In genomic region chr7:83723221-83723620, GRCm38 (mm10) we compare ENCODE assay signal across 18 mouse cellular contexts. TPM values are rescaled to one million over a fixed set of nuclear protein-coding genes. Genes with fewer than 3 reads are reported as not detected.
DNase-seq lines count a peak whose midpoint lies in the region; ATAC-seq lines count a peak whose summit lies in the region.
"Had no signal": no experiment of that assay in that cellular context is flagged by ENCODE, and none has a peak within 500 bp of the region (broad histone marks: within the 10 kb centered on the region; RNA-seq: fewer than 3 reads in every experiment).

No protein-coding gene starts in this region.

- H3K4me2 ChIP-seq in neural tube, embryonic 15.5 days, result no peak overlapping the region
- H3K4me2 ChIP-seq: forebrain, embryonic 15.5 days; heart, embryonic 15.5 days; hindbrain, embryonic 13.5 days; intestine, embryonic 15.5 days; kidney, embryonic 15.5 days had no signal

- DNase-seq in cerebellum, adult 11-12 months, result peak; percentile 39
- DNase-seq in cerebellum, adult 9-10 months, result no peak
- peak; percentile 41 to 45 for DNase-seq in cerebellum, postnatal 25 days
- DNase-seq in cerebellum, adult 18-20 months, result no peak
- peak; percentile 27 to 35 for DNase-seq in heart, adult 18-20 months
- DNase-seq in heart, postnatal 4 days, result no peak
- DNase-seq in neural tube, embryonic 10.5 days (ENCODE audit: extremely low spot score, low spot score), result peak; percentile 6
- DNase-seq: adrenal gland, postnatal 10 days; B cell, adult 2 months; gastrocnemius, postnatal 14 days had no signal

- no peaks in the 10 kb centered on the region for H3K27me3 ChIP-seq in neural tube, embryonic 15.5 days (replicated peaks)
- H3K27me3 ChIP-seq: forebrain, embryonic 15.5 days; heart, embryonic 15.5 days; hindbrain, embryonic 13.5 days; intestine, embryonic 15.5 days; kidney, embryonic 15.5 days had no signal

- H3K4me1 ChIP-seq in neural tube, embryonic 15.5 days, result no peaks in the 10 kb centered on the region
- H3K4me1 ChIP-seq: forebrain, embryonic 15.5 days; hindbrain, embryonic 13.5 days; intestine, embryonic 15.5 days had no signal

- H3K4me3 ChIP-seq in neural tube, embryonic 15.5 days (replicated peaks), result no peak overlapping the region
- H3K4me3 ChIP-seq: embryonic facial prominence, embryonic 10.5 days; forebrain, embryonic 15.5 days; heart, embryonic 15.5 days; hindbrain, embryonic 13.5 days; intestine, embryonic 15.5 days; kidney, embryonic 15.5 days had no signal

- H3K27ac ChIP-seq in neural tube, embryonic 15.5 days (replicated peaks), result no peak overlapping the region
- H3K27ac ChIP-seq: embryonic facial prominence, embryonic 10.5 days; forebrain, embryonic 15.5 days; heart, embryonic 15.5 days; hindbrain, embryonic 13.5 days; hindbrain, postnatal 0 days; intestine, embryonic 15.5 days; kidney, embryonic 15.5 days had no signal

- H3K9ac ChIP-seq in neural tube, embryonic 15.5 days (replicated peaks), result no peak overlapping the region
- H3K9ac ChIP-seq: forebrain, embryonic 15.5 days; heart, embryonic 15.5 days; hindbrain, embryonic 13.5 days; intestine, embryonic 15.5 days; kidney, embryonic 15.5 days had no signal

- 90% methylated on average over 8 of the region's 8 CpGs for WGBS in neural tube, embryonic 15.5 days

- H3K9me3 ChIP-seq in neural tube, embryonic 15.5 days (replicated peaks), result no peaks in the 10 kb centered on the region
- H3K9me3 ChIP-seq: embryonic facial prominence, embryonic 10.5 days; forebrain, embryonic 15.5 days; heart, embryonic 15.5 days; hindbrain, embryonic 13.5 days; intestine, embryonic 15.5 days; kidney, embryonic 15.5 days had no signal

- no peaks in the 10 kb centered on the region for H3K36me3 ChIP-seq in neural tube, embryonic 15.5 days
- H3K36me3 ChIP-seq: embryonic facial prominence, embryonic 10.5 days; forebrain, embryonic 15.5 days; heart, embryonic 15.5 days; hindbrain, embryonic 13.5 days; intestine, embryonic 15.5 days; kidney, embryonic 15.5 days had no signal

- ATAC-seq in neural tube, embryonic 15.5 days (ENCODE audit: low FRiP score), result no peak
- ATAC-seq: forebrain, embryonic 15.5 days; hindbrain, postnatal 0 days; intestine, embryonic 15.5 days had no signal

RNA-seq across cellular contexts. Expression of gene Il16, which starts 22.3 kb away (rescaled TPM):
- total RNA-seq in heart, adult 18-20 months (2021), result 1 to 10 TPM; 6.7 to 8.6 TPM
- total RNA-seq in heart, postnatal 4 days (2021), result 1 to 10 TPM; 4.5 to 5.5 TPM
- 1.4 and 8.5 TPM in 2 replicates for polyA plus RNA-seq in neural tube, embryonic 15.5 days (2015; fragmentation: Nextera tagmentation; extraction: Ambion mirVana)

Comparison
In these comparisons a context has a peak if more than half of its experiments do, and no peak if none do; other contexts are left out.
1. DNase-seq: peak in cerebellum, adult 11-12 months (single experiment), cerebellum, postnatal 25 days (2 of 2), heart, adult 18-20 months (2 of 2) and neural tube, embryonic 10.5 days (single experiment); none in cerebellum, adult 9-10 months (single experiment), cerebellum, adult 18-20 months (0 of 2) and heart, postnatal 4 days (single experiment).